In the genomic region with DNA sequence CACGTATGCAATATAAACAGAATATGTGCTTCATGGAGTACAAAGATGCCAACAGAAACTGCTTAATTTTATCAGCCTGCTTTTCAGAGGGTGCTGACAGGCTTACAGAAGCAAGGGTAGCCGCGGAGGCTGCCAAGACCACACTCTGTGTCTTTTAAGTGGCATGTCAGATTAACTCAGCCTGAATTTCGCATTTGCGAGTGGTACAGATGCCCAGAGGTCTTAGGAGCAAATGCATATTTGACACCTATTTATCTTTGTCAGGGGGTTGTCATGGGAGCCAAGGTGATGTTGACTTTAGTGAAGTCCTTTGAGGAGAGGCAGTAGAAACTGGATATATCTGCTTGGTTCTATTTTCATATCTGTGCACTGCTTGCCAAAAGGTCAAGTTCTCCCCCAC, we compare ENCODE assay signal across 20 mouse cellular contexts.
DNase-seq lines count a peak whose midpoint lies in the region; ATAC-seq and TF ChIP-seq lines count a peak whose summit lies in the region.
"Had no signal": no experiment of that assay in that cellular context is flagged by ENCODE, and none has a peak within 500 bp of the region (broad histone marks: within the 10 kb centered on the region; RNA-seq: fewer than 3 reads in every experiment).

No protein-coding gene starts in this region.

- 39% methylated on average over 5 of the region's 5 CpGs for WGBS in midbrain, postnatal 0 days
- 65% methylated on average over 5 of the region's 5 CpGs for WGBS in midbrain, embryonic 11.5 days
- 32% methylated on average over 5 of the region's 5 CpGs for WGBS in heart, embryonic 16.5 days

- peaks cover 6% of the 10 kb centered on the region; the same call in 1 of the 2 replicates for H3K4me1 ChIP-seq in midbrain, postnatal 0 days (ENCODE audit: insufficient read depth, low read length)
- H3K4me1 ChIP-seq in midbrain, embryonic 11.5 days (ENCODE audit: control insufficient read depth, insufficient read depth, low read length): peaks cover 13% of the 10 kb centered on the region
- peaks cover 21% of the 10 kb centered on the region for H3K4me1 ChIP-seq in heart, embryonic 16.5 days (ENCODE audit: control insufficient read depth, insufficient read depth, low read length)

- no peak overlapping the region for H3K4me2 ChIP-seq in midbrain, postnatal 0 days (ENCODE audit: low read depth, low read length, poor library complexity, severe bottlenecking)
- no peak overlapping the region for H3K4me2 ChIP-seq in midbrain, embryonic 11.5 days
- H3K4me2 ChIP-seq in heart, embryonic 16.5 days (ENCODE audit: low read depth, low read length): no peak overlapping the region
- H3K4me2 ChIP-seq: forebrain, embryonic 13.5 days; hindbrain, embryonic 13.5 days; liver, embryonic 11.5 days; lung, embryonic 14.5 days; neural tube, embryonic 15.5 days had no signal

- H3K9me3 ChIP-seq in midbrain, postnatal 0 days (ENCODE audit: low read length): no peaks in the 10 kb centered on the region
- H3K9me3 ChIP-seq in midbrain, embryonic 11.5 days (ENCODE audit: control insufficient read depth, low read length): no peaks in the 10 kb centered on the region
- no peaks in the 10 kb centered on the region for H3K9me3 ChIP-seq in heart, embryonic 16.5 days (replicated peaks; ENCODE audit: control insufficient read depth, low read length)
- H3K9me3 ChIP-seq: forebrain, embryonic 13.5 days; hindbrain, embryonic 13.5 days; neural tube, embryonic 15.5 days had no signal

- no peak overlapping the region for H3K4me3 ChIP-seq in midbrain, postnatal 0 days (ENCODE audit: low read depth, low read length)
- H3K4me3 ChIP-seq in midbrain, embryonic 11.5 days (ENCODE audit: low read depth, low read length): no peak overlapping the region
- H3K4me3 ChIP-seq in heart, embryonic 16.5 days (ENCODE audit: low read length): no peak overlapping the region
- H3K4me3 ChIP-seq: forebrain, embryonic 13.5 days; hindbrain, embryonic 13.5 days; neural tube, embryonic 15.5 days had no signal

- no peak overlapping the region for H3K9ac ChIP-seq in midbrain, postnatal 0 days (replicated peaks; ENCODE audit: low read length, poor library complexity, severe bottlenecking)
- no peak overlapping the region for H3K9ac ChIP-seq in midbrain, embryonic 11.5 days (ENCODE audit: low read length)
- no peak overlapping the region for H3K9ac ChIP-seq in heart, embryonic 16.5 days (ENCODE audit: low read length)
- H3K9ac ChIP-seq: forebrain, embryonic 13.5 days; hindbrain, embryonic 13.5 days; lung, embryonic 14.5 days; neural tube, embryonic 15.5 days had no signal

- no peak overlapping the region for H3K27ac ChIP-seq in midbrain, postnatal 0 days (ENCODE audit: low read depth, low read length)
- H3K27ac ChIP-seq in midbrain, embryonic 11.5 days (ENCODE audit: low read depth, low read length): no peak overlapping the region
- peak overlapping the region; percentile 81 for H3K27ac ChIP-seq in heart, embryonic 16.5 days (ENCODE audit: low read length)
- H3K27ac ChIP-seq: forebrain, embryonic 13.5 days; hindbrain, embryonic 13.5 days; kidney, postnatal 0 days; neural tube, embryonic 15.5 days; stomach, postnatal 0 days had no signal

- no peaks in the 10 kb centered on the region for H3K27me3 ChIP-seq in midbrain, postnatal 0 days (ENCODE audit: insufficient read depth, low read length)
- no peaks in the 10 kb centered on the region for H3K27me3 ChIP-seq in midbrain, embryonic 11.5 days (ENCODE audit: control insufficient read depth, insufficient read depth, low read length)
- H3K27me3 ChIP-seq in heart, embryonic 16.5 days (ENCODE audit: control insufficient read depth, insufficient read depth, low read length): no peaks in the 10 kb centered on the region
- H3K27me3 ChIP-seq: forebrain, embryonic 13.5 days; hindbrain, embryonic 13.5 days; neural tube, embryonic 15.5 days had no signal

- DNase-seq in embryo, embryonic 10 days (ENCODE audit: low spot score): peak; percentile 26
- no peak for DNase-seq in embryo, embryonic 9.5 days (ENCODE audit: extremely low spot score)
- DNase-seq in midbrain, postnatal 0 days (ENCODE audit: low spot score): peak; percentile 51
- no peak for DNase-seq in midbrain, embryonic 11.5 days (ENCODE audit: low spot score, missing footprints)
- no peak for DNase-seq in adrenal gland, adult 18-20 months (ENCODE audit: low spot score in 2 of 2)
- DNase-seq in spleen, postnatal 4 days (ENCODE audit: low spot score in 2 of 2): no peak
- DNase-seq: gastrocnemius, postnatal 25 days; layer of hippocampus, adult 9-11 months; lung, embryonic 14.5 days; thymus, postnatal 14 days had no signal

- no peak for ATAC-seq in midbrain, postnatal 0 days (ENCODE audit: low FRiP score)
- no peak for ATAC-seq in midbrain, embryonic 11.5 days (ENCODE audit: low FRiP score)
- ATAC-seq in heart, embryonic 16.5 days (replicated peaks; ENCODE audit: extremely low read depth, insufficient read depth, low FRiP score): peak; percentile 95
- ATAC-seq in megakaryocyte, adult 5-6 weeks (ENCODE audit: poor library complexity, severe bottlenecking): no peak
- ATAC-seq: activated CD4-positive, CD25-positive, alpha-beta regulatory T cell, adult 4 months; forebrain, embryonic 13.5 days; intestine, postnatal 0 days had no signal

- no peaks in the 10 kb centered on the region for H3K36me3 ChIP-seq in midbrain, postnatal 0 days (ENCODE audit: insufficient read depth, low read length)
- no peaks in the 10 kb centered on the region for H3K36me3 ChIP-seq in midbrain, embryonic 11.5 days (ENCODE audit: control insufficient read depth, insufficient read depth, low read length)
- no peaks in the 10 kb centered on the region for H3K36me3 ChIP-seq in heart, embryonic 16.5 days (ENCODE audit: control insufficient read depth, insufficient read depth)
- H3K36me3 ChIP-seq: hindbrain, embryonic 13.5 days; neural tube, embryonic 15.5 days had no signal

- no peak for TF ChIP-seq CTCF in midbrain, postnatal 0 days (IDR thresholded peaks at IDR 0.05)

Comparison
In these comparisons a context has a peak if more than half of its experiments do, and no peak if none do; other contexts are left out.
1. DNase-seq: peak in embryo, embryonic 10 days (single experiment) and midbrain, postnatal 0 days (single experiment); none in embryo, embryonic 9.5 days (single experiment), midbrain, embryonic 11.5 days (single experiment), adrenal gland, adult 18-20 months (0 of 2) and spleen, postnatal 4 days (0 of 2).